Mouse (Mus musculus) hindbrain, embryonic 15.5 days (tissue): Measurements from ENCODE around the gene Itgb1bp1. TPM values are rescaled to one million over a fixed set of nuclear protein-coding genes. Genes with fewer than 3 reads are reported as not detected.

Source experiments
- ATAC-seq: fragments of 200-750 bp; cut with Nextera tagmentation; 2 replicates; pipeline ENCODE4 v1.8.0; 2017; ENCODE audit warnings: low read depth, moderate number of reproducible peaks, moderate TSS enrichment; ENCODE audit not compliant: low FRiP score
- H3K27ac ChIP-seq: fragments of 300-500 bp; sonication (generic); replicated peaks from 2 replicates; pipeline ENCODE4 v1.5.1; 2015; ENCODE audit warnings: mild to moderate bottlenecking, inconsistent platforms
- H3K27me3 ChIP-seq: fragments of 300-500 bp; sonication (generic); 2 replicates; pipeline ENCODE4 v1.6.1; 2015; ENCODE audit warnings: control low read depth, inconsistent platforms
- H3K36me3 ChIP-seq: fragments of 300-500 bp; sonication (generic); 2 replicates; pipeline ENCODE4 v1.6.1; 2015; ENCODE audit warnings: control low read depth, inconsistent platforms
- H3K4me1 ChIP-seq: fragments of 300-500 bp; sonication (generic); replicated peaks from 2 replicates; pipeline ENCODE4 v1.6.1; 2015; ENCODE audit warnings: control low read depth, inconsistent platforms
- H3K4me2 ChIP-seq: fragments of 300-500 bp; sonication (generic); 2 replicates; pipeline ENCODE4 v1.6.1; 2015; ENCODE audit warnings: moderate library complexity, mild to moderate bottlenecking, inconsistent platforms
- H3K4me3 ChIP-seq: fragments of 300-500 bp; sonication (generic); 2 replicates; pipeline ENCODE4 v1.5.1; 2015; ENCODE audit warnings: mild to moderate bottlenecking, inconsistent platforms
- H3K9ac ChIP-seq: fragments of 300-500 bp; sonication (generic); 2 replicates; pipeline ENCODE4 v1.6.1; 2015; ENCODE audit warnings: inconsistent platforms
- H3K9me3 ChIP-seq: fragments of 300-500 bp; sonication (generic); 2 replicates; pipeline ENCODE4 v1.6.1; 2016; ENCODE audit warnings: control low read depth, inconsistent platforms
- WGBS: fragments of 180-500 bp; shearing (Covaris S2); methylation state at CpG from one replicate; pipeline ENCODE4 v1.1.7; 2015; 5-methylcytosine and 5-hydroxymethylcytosine counted together
- polyA plus RNA-seq: library from polyadenylated mRNA; unstranded; fragments of >200 nt; fragmentation: Nextera tagmentation; extraction: Ambion mirVana; gene quantifications from 2 replicates; pipeline ENCODE4 v1.2.1, GENCODE M21; 2015

Gene Itgb1bp1
- polyA plus RNA-seq, 1 experiment from 2014 or later: 39.3 TPM

- H3K27me3 ChIP-seq: no peaks in the 10 kb centered on the region
- H3K27ac ChIP-seq: no peak overlapping the region
- H3K9ac ChIP-seq: no peak overlapping the region
- H3K36me3 ChIP-seq: peaks cover 35% of the 10 kb centered on the region
- no peak overlapping the region for H3K4me2 ChIP-seq
- ATAC-seq: no peak
- peaks cover 33% of the 10 kb centered on the region for H3K4me1 ChIP-seq
- no peaks in the 10 kb centered on the region for H3K9me3 ChIP-seq
- no peak overlapping the region for H3K4me3 ChIP-seq
- WGBS: 89% methylated on average over 6 of the region's 6 CpGs
Measured at GRCm38 (mm10) chr12:21289651-21290050, 3.6 kb upstream of the Itgb1bp1 start.

DNA sequence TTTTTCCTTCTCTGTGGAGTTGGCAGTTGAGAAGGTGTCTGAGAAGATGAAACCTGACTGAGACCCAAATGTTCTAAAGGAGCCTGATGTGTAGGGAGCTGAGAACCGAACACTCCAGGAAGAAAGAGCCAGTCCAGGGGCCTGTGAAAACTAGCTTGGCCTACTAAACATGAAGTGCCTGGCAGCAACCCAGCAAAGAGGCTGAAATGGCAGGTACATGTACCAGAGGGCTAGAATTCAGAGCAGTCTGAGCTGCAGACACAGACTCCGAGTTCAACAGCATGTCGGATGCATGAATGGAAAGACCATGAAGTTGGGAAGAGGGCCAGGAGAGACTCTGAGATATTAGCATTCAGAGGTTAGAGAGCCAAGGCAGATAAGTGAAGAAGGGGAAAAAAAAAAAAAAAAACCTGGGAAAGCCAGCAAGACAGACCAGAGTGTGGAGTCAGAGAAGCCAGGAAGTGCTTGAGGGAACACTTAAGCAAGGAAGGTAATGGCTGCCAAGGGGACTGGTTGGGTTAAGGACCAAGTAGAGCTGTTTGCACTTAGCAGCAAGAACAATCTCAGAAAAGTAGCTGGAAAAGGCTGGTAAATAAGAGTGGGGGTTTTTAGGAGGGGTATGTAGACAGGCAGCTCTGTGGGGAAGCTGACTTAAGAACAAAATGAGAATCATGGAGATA is 2.8 kb upstream of the Itgb1bp1 start:
- no peak overlapping the region for H3K9ac ChIP-seq
- no peaks in the 10 kb centered on the region for H3K9me3 ChIP-seq
- H3K27ac ChIP-seq: no peak overlapping the region
- WGBS: 85% methylated on average over 3 of the region's 3 CpGs
- no peaks in the 10 kb centered on the region for H3K27me3 ChIP-seq
- peaks cover 27% of the 10 kb centered on the region for H3K36me3 ChIP-seq
- H3K4me3 ChIP-seq: no peak overlapping the region
- no peak overlapping the region for H3K4me2 ChIP-seq
- no peak for ATAC-seq
- H3K4me1 ChIP-seq: peaks cover 33% of the 10 kb centered on the region

DNA sequence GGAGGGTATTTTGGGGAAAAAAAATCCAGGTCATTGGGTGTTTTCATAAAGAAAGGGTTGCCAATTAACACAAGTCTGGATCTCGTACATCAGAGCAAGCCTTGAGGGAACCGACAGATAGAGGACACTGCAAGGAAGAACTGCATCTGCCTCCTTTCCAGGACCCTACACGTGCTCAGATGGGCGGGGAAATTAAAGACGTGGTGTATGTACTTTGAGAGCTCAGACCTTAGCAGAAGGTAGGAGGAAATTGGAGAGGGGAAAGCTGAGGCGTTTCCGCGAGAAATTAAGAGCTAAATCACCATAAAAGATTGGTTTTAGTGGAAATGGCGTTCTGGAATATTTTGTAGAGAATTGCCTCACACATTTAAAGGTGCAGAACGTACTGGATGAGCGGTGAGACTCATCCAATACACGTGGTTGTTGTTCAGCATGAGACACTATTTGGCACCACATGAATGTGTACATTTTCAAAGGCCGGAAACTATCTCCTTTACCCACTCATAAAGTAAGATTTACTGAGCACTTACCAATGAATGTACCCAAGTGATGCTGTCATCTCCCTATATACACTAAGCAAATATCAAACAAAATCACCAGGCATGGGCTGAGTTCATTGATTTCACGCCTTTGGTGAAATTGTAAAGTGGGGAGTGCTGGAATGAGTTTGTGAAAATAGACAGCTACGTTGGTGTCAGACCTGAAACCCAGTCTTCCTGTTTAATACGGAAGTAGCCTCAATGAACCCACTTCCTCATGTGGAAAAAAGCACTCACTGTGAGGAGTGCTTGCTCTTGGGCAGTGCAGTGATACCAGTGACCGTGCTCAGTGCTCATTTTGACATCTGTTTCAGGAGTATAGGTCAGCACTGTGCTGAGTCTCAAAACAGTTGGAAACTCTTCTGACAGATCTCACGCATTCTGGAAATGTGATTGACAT is 897 bp upstream of the Itgb1bp1 start:
- H3K27ac ChIP-seq: peak overlapping the region; percentile 90
- no peaks in the 10 kb centered on the region for H3K27me3 ChIP-seq
- peak overlapping the region; percentile 77 for H3K4me2 ChIP-seq
- no peaks in the 10 kb centered on the region for H3K9me3 ChIP-seq
- H3K4me3 ChIP-seq: peak overlapping the region; percentile 78
- peaks cover 33% of the 10 kb centered on the region for H3K4me1 ChIP-seq
- WGBS: 35% methylated on average over 18 of the region's 18 CpGs
- H3K9ac ChIP-seq: peak overlapping the region; percentile 77
- ATAC-seq: peak; percentile 32
- peaks cover 10% of the 10 kb centered on the region; the same call in 1 of the 2 replicates for H3K36me3 ChIP-seq

GRCm38 (mm10) chr12:21285508-21286242 is 409 bp downstream of the Itgb1bp1 start:
- H3K36me3 ChIP-seq: 0 out of 2 replicates have a peak, but pooled peaks cover 2% of the 10 kb centered on the region
- H3K4me1 ChIP-seq: peaks cover 33% of the 10 kb centered on the region
- no peaks in the 10 kb centered on the region for H3K9me3 ChIP-seq
- H3K4me3 ChIP-seq: peak overlapping the region; percentile 78
- WGBS: under 1% methylated on average over 42 of the region's 47 CpGs
- H3K9ac ChIP-seq: peak overlapping the region; percentile 77
- peak overlapping the region; percentile 77 for H3K4me2 ChIP-seq
- no peaks in the 10 kb centered on the region for H3K27me3 ChIP-seq
- H3K27ac ChIP-seq: peak overlapping the region; percentile 82
- ATAC-seq: peak; percentile 90; the same call in 1 of the 2 replicates

DNA sequence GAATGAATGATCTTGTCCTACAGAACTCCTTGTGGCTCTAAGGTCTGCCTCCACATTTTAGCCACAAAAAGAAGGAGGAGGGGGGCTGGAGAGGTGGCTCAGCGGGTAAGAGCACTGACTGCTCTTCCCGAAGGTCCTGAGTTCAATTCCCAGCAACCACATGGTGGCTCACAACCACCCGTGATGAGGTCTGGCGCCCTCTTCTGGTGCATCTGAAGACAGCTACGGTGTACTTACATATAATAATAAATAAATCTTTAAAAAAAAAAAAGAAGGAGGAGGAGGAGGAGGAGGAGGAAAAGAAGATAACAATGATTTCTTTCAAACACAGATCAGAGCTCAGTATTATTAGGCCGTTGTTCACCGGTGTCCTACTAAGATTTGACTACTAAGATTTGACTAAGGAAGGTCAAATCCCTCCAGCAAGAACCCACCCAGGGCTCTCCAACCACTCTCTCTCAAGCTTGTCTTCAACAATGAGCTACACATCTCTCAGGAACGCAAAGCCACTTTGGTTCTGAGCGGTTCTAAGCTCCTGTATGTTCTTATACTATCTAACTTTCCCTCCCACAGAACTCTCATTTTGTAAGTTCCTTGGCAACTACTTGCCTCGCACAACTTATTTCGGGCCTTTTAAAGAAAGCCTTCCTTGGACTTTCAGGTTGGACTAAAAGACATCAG is 1.2 kb downstream of the Itgb1bp1 start, which contains the start of gene Cpsf3:
Gene Cpsf3 (plus strand): TSS at position 631 of the 681 bp plus-strand sequence.
- Histone ChIP-seq H3K4me3 (peak within 1 kb of the TSS; percentile 78), H3K36me3 (no peaks in the 10 kb centered on the region), H3K9ac (peak within 1 kb of the TSS; percentile 77), H3K9me3 (no peaks in the 10 kb centered on the region), H3K4me2 (peak within 1 kb of the TSS; percentile 77), H3K27ac (peak within 1 kb of the TSS; percentile 90), H3K27me3 (no peaks in the 10 kb centered on the region), H3K4me1 (peaks cover 33% of the 10 kb centered on the region)
- WGBS: 52% methylated on average over 11 of the region's 11 CpGs
- ATAC-seq: no peak

GRCm38 (mm10) chr12:21277352-21277864 is 8.7 kb downstream of the Itgb1bp1 start:
- Histone ChIP-seq H3K9ac (no peak overlapping the region), H3K4me1 (no peaks in the 10 kb centered on the region), H3K4me2 (no peak overlapping the region), H3K4me3 (no peak overlapping the region), H3K27ac (no peak overlapping the region), H3K27me3 (no peaks in the 10 kb centered on the region), H3K9me3 (no peaks in the 10 kb centered on the region), H3K36me3 (peaks cover 5% of the 10 kb centered on the region; the same call in 1 of the 2 replicates)
- WGBS: 90% methylated on average over 1 of the region's 1 CpGs
- no peak for ATAC-seq

DNA sequence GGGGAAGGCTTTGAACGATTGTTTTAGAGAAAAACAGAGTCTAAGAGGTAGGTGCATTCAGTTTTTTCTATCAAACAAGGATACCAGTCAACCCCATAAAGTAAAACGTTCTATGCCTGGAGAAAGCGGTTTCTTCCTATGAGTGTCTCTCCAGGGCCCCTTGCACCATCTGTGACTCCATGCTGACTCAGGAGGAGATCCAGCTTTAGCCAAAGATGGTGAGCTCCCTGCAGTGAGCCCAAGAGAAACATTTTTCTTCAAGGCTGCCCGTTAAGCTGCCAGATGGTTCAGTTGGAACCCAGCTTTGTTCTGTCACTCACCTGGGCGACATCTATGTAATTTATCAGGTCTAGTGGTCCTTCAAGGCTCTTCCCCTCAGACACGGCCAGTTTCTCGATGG is 11.6 kb downstream of the Itgb1bp1 start:
- H3K36me3 ChIP-seq: peaks cover 30% of the 10 kb centered on the region
- no peaks in the 10 kb centered on the region for H3K4me1 ChIP-seq
- no peak overlapping the region for H3K4me2 ChIP-seq
- no peaks in the 10 kb centered on the region for H3K27me3 ChIP-seq
- WGBS: 68% methylated on average over 7 of the region's 7 CpGs
- H3K4me3 ChIP-seq: no peak overlapping the region
- ATAC-seq: no peak
- no peaks in the 10 kb centered on the region for H3K9me3 ChIP-seq
- no peak overlapping the region for H3K9ac ChIP-seq
- H3K27ac ChIP-seq: no peak overlapping the region

DNA sequence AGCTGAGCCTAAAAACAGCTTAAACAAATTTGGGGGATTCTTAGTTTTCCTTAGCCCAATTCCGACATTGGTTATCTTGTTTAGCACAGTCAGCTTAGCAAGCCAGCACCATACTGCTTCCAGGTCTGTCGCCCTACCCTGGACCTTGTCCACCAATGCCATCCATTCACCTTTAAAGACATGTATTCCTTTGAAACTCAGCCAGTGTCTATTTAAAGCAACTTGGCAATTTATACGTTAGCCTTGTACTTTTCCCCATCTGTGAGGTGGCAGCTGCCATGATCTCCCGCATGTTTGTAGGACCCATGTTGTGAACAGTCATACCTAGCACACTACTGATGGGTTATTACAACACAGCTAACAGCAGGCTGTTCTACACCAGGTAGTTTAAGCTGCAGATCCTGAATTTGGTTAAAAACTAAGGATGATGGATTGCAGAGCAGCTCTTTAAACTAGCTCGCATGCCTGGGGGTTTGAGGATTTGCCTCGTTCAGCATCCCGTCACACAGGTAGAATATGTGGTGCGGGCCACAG is 17.9 kb downstream of the Itgb1bp1 start:
- H3K27me3 ChIP-seq: no peaks in the 10 kb centered on the region
- H3K36me3 ChIP-seq: peaks cover 65% of the 10 kb centered on the region
- WGBS: 92% methylated on average over 8 of the region's 8 CpGs
- no peak overlapping the region for H3K4me2 ChIP-seq
- no peak overlapping the region for H3K9ac ChIP-seq
- no peak for ATAC-seq
- no peak overlapping the region for H3K4me3 ChIP-seq
- H3K4me1 ChIP-seq: no peaks in the 10 kb centered on the region
- H3K9me3 ChIP-seq: no peaks in the 10 kb centered on the region
- H3K27ac ChIP-seq: no peak overlapping the region

GRCm38 (mm10) chr12:21266784-21267098 is 19.3 kb downstream of the Itgb1bp1 start:
- no peaks in the 10 kb centered on the region for H3K27me3 ChIP-seq
- H3K36me3 ChIP-seq: peaks cover 63% of the 10 kb centered on the region
- H3K9me3 ChIP-seq: no peaks in the 10 kb centered on the region
- no peaks in the 10 kb centered on the region for H3K4me1 ChIP-seq
- WGBS: 87% methylated on average over 2 of the region's 2 CpGs
- H3K27ac ChIP-seq: no peak overlapping the region
- no peak overlapping the region for H3K4me2 ChIP-seq
- H3K9ac ChIP-seq: no peak overlapping the region
- H3K4me3 ChIP-seq: no peak overlapping the region
- peak; percentile 63; the same call in 1 of the 2 replicates for ATAC-seq

DNA sequence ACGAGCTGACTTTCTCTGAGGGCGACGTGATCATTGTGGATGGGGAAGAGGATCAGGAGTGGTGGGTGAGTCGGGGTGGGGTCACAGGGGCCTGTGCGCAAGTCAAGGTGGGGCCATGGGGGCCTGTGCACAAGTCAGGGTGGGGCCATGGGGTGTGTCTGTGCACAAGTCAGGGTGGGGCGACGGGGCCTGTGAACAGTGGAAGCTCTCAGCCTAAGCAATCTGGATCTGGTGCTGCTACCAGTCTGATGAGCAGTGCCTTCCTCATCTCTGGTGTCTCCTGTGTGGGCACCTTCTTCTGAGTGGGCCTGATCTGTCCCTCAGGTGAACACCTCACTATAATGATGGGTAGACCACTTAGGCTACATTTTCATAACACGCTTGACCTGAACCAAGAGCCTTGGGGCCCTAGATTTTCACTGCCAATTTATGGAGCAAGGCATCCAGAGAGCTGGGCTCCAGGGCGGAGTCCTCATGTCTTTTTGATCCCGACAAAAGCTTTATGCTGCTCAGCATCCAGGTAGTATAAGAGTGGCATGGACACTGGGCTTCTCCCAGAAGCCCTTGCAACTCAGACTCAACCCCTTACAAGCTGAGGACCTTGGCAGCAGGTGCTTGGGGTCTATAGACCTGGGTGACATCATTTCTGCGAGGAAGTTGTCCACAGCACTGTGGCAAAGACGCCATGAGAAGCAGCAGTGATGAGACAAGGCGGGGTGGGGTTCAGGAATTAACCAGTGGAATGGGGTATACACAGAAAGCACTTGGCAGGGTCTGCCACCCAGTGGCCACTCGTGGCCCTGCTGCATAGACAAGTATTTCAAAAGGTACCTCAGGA is 19.9 kb downstream of the Itgb1bp1 start:
- 75% methylated on average over 14 of the region's 14 CpGs for WGBS
- ATAC-seq: peak; percentile 89
- no peak overlapping the region for H3K4me2 ChIP-seq
- H3K4me1 ChIP-seq: no peaks in the 10 kb centered on the region
- H3K9me3 ChIP-seq: no peaks in the 10 kb centered on the region
- no peak overlapping the region for H3K9ac ChIP-seq
- H3K4me3 ChIP-seq: no peak overlapping the region
- peaks cover 57% of the 10 kb centered on the region for H3K36me3 ChIP-seq
- H3K27me3 ChIP-seq: no peaks in the 10 kb centered on the region
- H3K27ac ChIP-seq: 0 out of 2 replicates have a peak overlapping the region, but pooled peaks have one; percentile 5
